Mouse (Mus musculus) heart, postnatal 10 days (tissue): ENCODE results near the gene Dner. TPM values are rescaled to one million over a fixed set of nuclear protein-coding genes. Genes with fewer than 3 reads are reported as not detected.
A peak's percentile ranks its signal among the peaks of the same experiment; 100 is the strongest.
"Not testable (repeated sequence)": the region's sequence is repeated elsewhere in the genome, so short reads cannot be mapped to it uniquely, and the experiment has no call there.

Experiments
- DNase-seq, 2 experiments: peaks; one replicate each; pipeline ENCODE4 v3.0.0; 2021
- intact Hi-C: fragments of 180-260 bp; cut with DNase I; formaldehyde crosslinking; loops from one replicate; pipeline ENCODE4 v1.15.1; 2025
- microRNA-seq, 2 experiments: library from miRNA; unstranded; fragments of <30 nt; microRNA quantifications; one replicate each; pipeline ENCODE4 v1.2.0; 2022
- total RNA-seq, 2 experiments: library from RNA; stranded (reverse); gene quantifications; 2 replicates each; pipeline ENCODE4 v1.2.3; 2021

The Dner gene
- total RNA-seq, 2 experiments from 2014 or later: 0.25 to 0.31 TPM

DNA sequence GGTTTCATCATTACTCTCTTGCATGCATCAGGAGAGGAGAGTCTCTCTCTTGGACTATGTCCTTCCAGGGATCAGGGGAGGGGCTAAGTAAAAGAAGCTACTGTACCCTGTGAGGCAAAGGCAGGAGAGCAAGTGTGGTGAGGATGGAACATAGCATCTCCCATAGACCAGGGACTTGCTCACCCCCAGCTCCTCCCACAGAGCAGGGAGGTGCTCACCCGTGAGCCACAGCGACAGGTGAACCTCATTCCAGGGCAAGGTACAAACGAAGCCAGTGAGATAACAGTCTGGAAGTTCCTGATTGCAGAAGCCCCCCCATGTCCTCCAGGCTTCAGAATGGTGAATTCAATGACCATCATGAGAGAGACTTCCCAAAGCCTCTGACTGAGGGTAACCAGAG is 334.6 kb downstream of the Dner start:
- no peak for DNase-seq
- intact Hi-C loops: no loop called here

DNA sequence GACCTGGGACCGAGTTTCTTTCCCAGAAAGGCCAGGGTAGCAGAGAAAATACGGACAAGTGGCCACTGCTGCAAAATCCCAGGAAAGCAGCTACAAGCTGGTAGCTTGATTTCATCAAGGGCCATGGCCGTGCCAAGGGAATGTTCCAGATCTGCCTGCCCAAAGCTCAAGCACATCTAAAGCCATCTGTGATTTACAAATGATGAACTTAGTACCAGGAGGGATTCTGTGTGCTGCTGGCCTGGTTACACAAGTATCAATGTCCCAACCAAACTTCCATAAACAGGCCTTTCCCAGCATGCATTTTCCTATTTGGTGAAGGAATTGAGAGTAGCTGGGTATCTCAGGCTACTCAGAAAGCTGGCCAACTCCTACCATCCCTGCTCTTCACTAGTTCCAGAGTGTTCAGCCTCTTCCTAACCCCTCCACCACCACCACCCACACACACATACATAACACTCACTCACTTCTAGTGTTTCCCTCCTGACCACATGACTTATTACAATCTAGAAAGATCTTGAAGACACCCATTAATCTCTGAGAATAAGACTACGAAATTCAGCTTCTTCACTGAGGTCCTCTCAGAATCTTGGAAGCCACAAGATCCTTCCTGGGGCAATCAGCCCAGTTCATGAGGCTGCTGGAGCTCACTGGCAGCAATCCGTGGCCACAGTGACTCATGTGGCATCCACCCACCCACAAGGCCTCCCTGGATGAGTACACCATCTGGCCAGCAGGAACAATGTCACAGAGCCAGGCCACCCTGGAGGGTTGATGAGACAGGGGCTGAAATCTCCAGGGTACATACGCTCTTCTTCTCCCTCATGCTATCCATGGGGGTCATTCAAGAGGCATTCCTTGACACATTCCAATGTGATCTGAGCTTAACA is 336.2 kb downstream of the Dner start:
- intact Hi-C loops: no loop called here
- DNase-seq: peak; percentile 22 to 25

DNA sequence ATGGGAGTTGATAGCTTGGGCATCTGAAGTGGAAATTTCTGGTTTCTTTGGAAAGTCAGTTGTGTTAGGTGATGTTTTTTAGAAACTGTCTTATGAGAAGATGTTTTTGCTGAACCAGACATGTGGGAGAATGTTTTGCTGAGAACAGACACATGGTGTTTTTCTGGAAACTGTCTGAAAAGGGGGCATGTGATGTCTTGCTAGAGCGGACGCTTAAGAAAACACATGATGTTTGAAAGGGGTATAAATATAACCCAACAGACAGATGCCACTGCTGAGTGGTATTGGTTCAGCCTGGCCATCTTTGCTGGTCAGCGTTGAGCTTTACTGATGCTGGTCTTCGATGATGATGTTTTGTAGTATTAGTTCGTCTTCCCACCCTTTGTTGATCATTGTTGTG is 338.8 kb downstream of the Dner start:
- intact Hi-C loops: no loop called here
- no peak for DNase-seq

DNA sequence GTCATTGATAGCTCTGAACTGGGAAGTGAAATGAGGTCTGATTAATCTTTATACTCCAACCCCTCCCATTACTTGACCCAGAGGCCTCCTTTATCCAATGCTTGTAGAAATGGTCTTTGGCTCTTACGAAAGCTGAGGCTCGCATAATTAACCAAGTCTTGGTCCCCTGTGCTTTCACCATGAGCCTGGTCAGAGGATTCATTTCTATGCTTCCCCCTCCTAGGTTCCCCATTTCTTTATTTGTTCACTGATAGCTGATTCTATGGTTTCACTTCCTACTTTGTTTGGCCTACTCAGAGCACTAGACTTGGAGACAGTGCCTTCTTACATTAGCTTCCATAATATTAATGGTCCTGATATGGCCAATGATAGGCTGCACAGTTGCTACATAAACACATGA is 345.8 kb downstream of the Dner start:
- DNase-seq: no peak
- intact Hi-C loops: no loop called here

DNA sequence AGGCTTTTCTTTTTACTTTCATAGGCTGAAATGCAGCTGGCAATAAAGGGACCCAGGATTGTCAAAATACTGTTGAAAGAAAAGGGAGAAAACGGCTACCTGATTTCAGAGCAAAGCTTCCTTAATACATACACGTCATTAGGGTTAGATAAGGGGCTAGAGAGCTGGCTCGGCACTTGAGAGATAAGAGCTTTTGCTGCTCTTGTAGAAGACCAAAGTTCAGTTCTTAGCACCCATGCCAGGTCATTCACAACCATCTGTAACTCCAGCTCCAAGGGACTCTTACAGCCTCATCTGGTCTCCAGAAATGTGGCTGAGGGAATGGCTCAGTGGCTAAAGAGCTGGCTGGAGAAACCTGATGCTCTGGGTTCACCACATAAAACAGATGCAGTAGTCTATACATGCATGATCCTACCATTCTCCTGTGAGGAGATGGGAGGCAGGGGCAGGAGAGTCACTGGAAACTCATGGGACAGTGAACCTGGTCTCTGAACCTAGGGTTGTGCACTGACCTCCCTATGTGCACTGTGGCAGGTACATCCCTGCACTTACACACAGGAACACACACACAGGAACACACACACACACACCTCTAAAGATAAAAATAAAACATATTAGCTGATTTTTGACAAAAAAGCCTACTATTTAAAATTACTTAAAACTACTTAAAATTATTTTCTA is 348.1 kb downstream of the Dner start:
- no peak for DNase-seq
- intact Hi-C loops: no loop called here

DNA sequence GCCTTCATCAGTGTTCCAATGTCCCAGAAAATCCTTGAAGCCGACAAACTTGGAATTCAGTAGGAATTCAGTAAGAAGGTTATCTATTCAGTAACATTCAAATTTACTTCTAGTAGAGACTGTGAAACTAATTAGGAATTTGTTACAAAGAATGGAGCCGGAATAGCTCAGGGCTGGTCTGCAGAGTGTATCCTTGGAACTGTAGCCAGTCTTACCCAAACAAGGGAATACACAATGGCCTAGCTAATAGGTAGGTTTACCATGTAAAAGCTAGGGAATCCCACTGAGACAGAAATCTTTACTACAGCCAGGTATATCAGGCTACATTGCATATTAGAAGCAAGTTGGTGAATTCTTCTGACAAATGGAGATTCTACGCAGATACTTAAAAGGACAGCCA is 363.2 kb downstream of the Dner start:
- intact Hi-C loops, DNase-seq: not testable (repeated sequence)

DNA sequence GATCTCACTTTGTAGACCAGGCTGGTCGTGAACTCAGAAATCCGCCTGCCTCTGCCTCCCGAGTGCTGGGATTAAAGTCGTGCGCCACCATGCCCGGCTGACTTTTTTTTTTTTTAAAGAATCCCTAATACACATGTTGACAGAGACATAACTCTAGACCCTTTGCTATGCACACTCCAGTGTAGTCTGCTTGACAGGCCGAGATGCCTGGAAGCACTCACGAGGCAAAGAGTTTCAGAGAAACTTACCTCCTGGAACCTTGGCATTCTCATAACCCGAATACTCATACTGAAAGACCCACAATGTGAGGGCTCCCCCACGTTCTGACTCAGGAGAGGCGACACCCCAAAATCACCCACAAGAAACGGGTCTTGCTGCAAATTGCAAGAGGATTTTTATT is 364.2 kb downstream of the Dner start:
- not testable (repeated sequence) for DNase-seq

DNA sequence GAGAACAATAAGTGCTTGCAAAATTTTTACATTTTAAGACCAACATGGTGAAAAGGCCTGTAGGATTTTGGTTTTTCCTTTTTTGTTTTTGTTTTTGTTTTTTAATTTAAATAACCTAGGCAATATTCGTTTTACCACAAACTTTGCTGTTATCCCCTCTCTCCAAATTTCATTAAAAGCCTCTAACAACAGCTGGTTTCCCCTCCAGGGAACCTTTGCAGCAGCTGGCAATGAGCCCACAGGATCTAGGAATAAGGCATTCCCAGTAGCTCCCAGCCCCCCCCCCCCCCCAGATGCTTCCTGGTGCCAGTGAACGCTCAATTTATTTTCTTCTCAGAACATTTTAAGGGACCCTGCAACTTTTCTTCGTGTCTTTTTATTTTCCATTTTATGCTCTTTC is 370.7 kb downstream of the Dner start:
- peak; percentile 35 to 41 for DNase-seq
- intact Hi-C loops: no loop called here

More for the DNA sequence above, 364.2 kb downstream of the Dner start:
- intact Hi-C loops: not testable (repeated sequence)

DNA sequence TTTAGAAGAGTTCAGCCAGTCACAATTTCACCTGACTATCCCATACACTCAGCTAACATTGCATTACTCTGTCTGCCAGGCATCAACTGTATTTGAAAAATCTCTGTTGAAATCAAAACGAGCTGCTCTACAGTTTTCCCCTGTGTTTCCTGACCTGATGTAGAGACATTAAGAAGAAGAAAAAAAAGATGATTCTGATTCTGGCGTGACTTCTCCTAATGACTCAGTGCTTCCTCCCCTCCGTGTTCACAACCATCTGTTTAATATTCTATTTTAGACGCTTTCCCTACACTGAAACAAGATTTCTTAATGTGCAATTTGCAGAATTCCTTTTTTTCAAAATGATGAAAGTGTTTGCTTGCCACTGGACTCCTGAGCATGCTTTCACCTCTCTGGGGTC is 374.7 kb downstream of the Dner start:
- DNase-seq: no peak
- intact Hi-C loops: no loop called here

Small RNA genes within 50 kb of the gene (microRNA-seq; reads per million reads assigned to microRNA genes)
- 0 to 2.8 reads per million in 2 experiments for gene Mir5126

Other genes with a start within 250 kb of the Dner start
- 1 to 10 TPM; 2.6 TPM for gene Fbxo36, start 143.6 kb upstream of the Dner start, total RNA-seq
- gene Trip12, start 144.3 kb upstream of the Dner start, total RNA-seq: 100 to 1,000 TPM; 233 to 236 TPM
- gene Slc16a14, start 238.9 kb upstream of the Dner start, total RNA-seq: under 1 TPM in 1 of 2 experiments, not detected in 1; 0.17 TPM